Mouse (Mus musculus) small intestine, adult 2 months (tissue): ENCODE measurements around the gene Chd1l.

ENCODE experiments used
- CTCF ChIP-seq: fragments of 200-500 bp; IDR thresholded peaks from 2 replicates; pipeline ENCODE4 v1.5.1; 2012; ENCODE audit warnings: low read depth, mild to moderate bottlenecking, control low read depth, inconsistent platforms, low read length, moderate library complexity, mixed read lengths; ENCODE audit not compliant: insufficient replicate concordance, insufficient read length; ENCODE audit errors: extremely low read depth
- POLR2A ChIP-seq: fragments of 200-500 bp; IDR thresholded peaks from 2 replicates; pipeline ENCODE4 v1.6.1; 2012; ENCODE audit warnings: low read depth, mild to moderate bottlenecking, control low read depth, inconsistent platforms, low read length, moderate library complexity

DNA sequence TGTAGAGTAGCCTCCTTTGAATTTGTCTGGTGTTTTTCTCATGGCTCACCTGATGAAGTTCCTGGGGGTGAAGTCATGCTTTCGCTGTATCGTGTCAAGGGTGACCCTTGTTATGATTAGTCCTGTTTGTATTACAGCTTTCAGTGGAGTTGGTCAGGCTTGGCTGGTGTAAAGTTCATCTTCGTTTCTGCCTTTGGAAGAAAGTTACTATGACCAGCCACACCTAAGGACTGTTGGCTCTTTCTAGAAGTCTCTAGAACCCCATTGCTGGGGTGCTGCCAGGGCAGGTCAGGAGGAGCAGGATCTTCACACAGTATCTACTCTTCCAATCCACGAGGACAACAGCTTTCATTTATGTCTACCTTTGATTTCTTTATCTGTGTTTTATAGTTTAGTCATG is 23.5 kb upstream of the Chd1l start:
- TF ChIP-seq CTCF = no peak
- no peak for TF ChIP-seq POLR2A
